Mouse (Mus musculus) CD4-positive helper T cell, adult 2 months (primary cell): ENCODE data around the gene Retreg2.

Experiments
- DNase-seq: peaks from one replicate; pipeline ENCODE4 v3.0.0-alpha.2; 2012; ENCODE audit warnings: low read depth, missing footprints, low spot score

Gene Retreg2

DNA sequence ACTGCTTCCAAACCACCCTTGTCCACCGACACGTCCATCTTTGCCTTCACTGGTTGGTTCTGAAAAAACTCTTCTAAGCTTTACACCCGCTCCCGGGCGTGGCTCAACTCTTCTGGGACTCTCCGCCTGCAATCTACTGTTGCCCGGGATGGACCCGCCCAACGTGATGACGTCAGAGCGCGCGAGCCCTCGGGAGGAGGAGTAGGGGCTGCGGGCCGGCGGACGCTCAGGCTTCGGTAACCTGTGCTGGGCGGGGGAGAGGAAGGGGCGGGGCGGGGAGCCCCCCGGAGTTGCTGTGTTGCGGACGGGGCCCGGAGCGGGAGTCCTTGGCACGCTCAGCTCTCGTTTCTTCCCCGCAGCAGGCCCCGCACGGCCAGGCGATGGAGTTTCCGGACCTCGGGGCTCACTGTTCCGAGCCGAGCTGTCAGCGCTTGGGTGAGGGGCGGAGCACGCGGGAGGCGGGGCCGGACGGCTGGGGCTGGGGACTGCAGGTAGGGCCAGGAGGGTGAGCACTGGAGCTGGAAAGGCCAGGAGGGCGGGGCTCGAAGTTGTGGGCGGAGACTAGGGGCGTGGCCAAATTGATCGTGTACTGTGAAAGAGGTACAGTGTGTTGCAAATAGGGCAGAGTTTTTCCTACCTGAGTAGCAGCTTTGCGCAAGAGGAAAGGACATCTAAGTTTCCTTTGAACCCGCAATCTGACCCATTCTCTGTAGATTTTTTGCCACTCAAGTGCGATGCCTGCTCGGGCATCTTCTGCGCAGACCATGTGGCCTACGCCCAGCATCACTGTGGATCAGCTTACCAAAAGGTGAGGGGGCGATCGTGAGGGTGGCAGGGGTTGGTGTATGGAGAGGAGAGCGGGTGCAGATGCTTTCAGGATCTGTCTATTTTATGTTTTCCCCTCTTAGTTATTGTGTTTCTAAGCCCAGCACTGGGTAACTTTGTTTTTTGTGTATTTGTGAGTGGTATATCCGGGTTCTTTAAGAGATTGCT lies 26.2 kb downstream of the Retreg2 start, which contains the start of gene Zfand2b:
TSS of gene Zfand2b (plus strand) at position 175 of the 993 bp plus-strand sequence.
- peak; percentile 97 for DNase-seq

DNA sequence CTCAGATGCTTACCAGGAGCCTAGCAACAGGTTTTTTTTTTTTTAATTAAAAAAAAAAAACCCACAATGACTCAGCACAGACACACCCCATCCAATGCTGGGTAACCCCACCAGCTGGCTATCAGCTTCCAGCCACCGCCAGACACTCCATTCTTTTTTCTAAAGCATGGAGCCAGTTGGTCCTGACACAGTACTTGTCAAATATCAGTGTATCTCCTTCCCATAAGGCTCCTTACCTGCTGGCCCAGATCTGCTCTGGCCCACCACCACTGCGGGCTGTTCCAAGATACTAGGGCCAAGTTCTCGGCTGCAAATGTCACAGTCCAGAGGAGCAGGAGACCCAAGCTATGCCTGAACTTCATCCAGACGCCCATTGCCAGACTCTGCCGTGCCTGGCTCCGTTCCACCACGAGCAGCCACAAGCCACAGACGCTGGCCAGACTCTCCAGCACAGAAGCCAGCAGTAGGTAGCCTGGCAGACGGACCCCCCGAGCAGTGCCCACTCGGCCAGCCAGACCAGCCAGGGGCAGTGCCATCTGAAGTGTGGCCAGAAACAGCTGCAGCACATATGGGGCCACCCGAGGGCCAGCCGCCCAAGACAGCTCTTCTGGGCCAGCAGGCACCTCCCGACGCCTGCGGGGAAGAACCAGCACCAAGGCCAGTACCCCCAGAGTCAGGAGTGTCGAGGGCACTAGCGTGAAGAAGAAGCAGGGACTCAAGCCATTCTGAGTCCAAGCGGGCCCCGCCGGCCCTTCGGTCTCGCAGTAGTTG lies 36.9 kb downstream of the Retreg2 start:
- DNase-seq, result peak; percentile 33

DNA sequence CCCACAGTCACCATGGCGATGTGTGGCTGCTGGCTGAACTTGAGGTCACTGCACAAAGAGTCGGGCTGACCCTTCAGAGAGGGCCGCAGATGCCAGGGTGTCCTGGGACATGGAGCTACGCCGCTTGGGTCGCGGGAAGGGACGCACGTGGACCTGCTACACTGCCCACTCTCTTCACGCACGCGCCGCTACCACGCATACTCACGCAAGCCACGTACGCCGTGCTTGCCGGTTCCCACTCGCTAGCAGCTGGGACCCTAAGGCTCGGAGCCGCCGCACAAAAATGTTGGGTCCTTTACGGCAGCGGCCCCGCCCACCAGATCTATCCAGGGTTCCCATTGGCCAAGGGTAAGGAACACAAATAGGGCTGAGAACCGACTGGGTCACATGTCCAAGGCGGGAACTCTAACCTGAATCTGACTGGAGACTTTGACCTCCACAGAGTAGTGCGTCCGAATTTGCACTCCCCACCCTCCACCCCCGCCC lies 37.6 kb downstream of the Retreg2 start, which contains the start of gene Abcb6:
TSS of gene Abcb6 (minus strand) at position 288 of the 486 bp plus-strand sequence.
- DNase-seq, result peak; percentile 83

DNA sequence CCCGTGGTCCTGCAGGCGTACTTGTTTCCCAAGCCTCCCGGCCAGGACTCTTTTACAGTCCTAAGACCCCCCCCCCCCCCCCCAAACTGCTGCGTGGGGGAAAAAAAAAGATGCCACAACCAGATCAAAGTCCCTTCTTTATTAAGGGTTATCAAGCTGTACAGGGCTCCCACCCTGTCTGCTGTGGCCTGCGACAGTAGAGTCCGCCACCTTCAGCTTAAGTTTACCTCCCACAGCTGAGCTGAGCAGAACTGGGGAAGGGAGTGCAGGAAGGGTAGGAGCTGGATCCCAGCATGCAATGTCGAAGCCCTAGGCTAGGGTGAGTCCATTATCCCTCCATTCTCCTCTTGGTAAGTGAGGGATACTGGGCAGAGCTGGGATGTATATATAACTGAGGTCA lies 38.2 kb downstream of the Retreg2 start:
- DNase-seq, result no peak

DNA sequence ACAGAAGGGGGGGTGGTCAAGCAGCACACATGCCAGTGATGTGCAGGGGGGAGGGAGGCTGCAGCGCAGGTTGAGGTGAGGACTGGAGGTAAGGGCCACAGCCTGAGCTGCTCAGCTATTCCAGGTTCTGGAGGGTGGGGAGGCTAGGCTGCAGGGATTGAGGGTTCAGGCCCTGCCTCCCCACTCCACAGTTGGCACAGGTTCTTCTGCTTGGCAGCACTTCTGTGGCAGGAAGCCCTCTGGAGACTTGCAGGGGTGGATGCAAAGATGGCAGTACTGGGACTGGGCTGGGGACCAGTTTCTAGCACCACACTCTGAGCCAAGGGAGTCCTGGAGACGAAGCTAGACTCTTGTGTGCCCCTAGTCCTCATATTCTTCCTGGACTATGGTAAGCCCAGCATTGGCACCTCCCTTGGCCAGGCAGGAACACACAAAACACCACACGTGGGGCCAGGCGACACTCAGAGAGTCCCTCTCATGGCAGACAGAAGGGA lies 38.8 kb downstream of the Retreg2 start:
- no peak for DNase-seq

DNA sequence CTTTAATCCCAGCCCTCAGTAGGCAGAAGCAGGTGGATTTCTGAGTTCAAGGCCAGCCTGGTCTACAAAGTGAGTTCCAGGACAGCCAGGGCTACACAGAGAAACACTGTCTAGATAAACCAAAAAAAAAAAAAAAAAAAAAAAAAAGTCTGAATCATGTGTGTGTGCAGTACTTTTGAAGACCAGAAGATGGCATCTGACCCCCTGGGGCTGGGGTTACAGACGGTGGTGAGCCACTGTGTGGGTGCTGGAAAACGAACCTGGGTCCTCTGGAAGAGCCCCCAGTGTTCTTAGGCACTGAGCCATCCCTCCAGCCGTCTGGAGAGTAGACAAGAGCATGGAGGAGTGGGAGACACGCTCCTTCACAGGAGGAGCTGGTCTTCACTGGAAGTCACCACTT lies 39.6 kb downstream of the Retreg2 start:
- DNase-seq, result no peak

DNA sequence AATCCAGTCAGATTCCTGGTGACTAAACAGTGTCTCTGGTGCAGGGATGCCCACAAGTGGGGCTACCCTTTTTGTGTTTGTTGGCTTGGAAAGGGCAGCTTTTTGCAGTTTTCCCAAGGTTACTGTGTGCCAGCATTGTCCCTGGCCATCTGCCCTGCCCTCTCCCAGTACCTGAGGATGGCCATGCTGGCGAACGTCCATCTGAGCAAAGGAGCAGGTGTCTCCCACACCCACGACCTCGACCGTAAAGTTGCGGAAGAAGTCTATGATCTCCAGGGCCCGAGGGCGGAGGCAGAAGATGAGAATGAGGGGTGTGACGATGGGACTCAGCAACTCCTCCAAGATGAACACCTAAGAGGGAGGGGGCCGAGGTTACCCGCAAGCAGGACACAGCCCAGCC lies 42.9 kb downstream of the Retreg2 start:
- DNase-seq, result no peak

DNA sequence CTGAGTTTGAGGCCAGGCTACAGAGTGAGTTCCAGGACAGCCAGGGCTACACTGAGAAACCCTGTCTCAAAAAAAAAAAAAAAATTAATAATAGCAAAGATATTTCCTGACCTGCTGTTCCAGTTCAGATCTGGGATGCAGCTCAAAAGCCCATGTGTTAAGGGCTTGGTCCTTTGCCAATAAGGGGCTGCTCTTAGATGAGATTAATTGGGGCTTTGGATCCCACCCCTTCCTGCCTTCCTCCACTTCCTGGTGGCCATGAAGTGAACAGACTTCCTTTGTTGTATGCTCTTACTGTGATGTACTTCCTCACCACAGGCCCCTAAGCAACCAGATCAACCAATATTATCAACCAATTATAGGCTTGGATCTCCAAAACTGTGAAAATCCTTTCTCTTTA lies 44.5 kb downstream of the Retreg2 start:
- DNase-seq, result no peak

DNA sequence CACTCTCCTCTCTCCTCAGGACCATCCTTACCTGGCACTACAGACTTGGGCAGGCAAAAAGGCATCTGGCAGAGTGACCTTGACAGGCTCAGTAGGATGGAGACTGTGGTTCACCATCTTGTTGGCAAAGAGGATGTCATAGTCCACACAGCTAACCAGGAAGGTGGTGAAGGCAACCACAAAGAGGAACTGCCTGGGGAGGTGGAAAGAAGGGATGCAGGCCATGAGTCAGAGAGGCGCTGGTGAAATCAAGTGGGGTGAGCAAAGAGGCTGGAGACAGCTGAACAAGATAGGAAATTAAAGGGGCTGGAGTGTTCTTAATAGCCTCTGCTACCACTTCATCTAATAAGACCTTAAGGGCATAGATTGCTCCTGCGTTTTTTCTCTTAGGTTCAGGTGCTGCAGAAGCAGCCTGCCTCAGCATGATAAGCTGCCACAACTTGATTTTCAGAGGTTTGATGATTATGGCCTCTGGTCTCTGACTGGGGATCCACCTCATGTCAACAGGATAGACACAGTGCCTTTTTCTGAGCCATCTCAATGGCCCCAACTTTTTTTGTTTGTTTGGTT lies 45.4 kb downstream of the Retreg2 start:
- DNase-seq, result no peak

DNA sequence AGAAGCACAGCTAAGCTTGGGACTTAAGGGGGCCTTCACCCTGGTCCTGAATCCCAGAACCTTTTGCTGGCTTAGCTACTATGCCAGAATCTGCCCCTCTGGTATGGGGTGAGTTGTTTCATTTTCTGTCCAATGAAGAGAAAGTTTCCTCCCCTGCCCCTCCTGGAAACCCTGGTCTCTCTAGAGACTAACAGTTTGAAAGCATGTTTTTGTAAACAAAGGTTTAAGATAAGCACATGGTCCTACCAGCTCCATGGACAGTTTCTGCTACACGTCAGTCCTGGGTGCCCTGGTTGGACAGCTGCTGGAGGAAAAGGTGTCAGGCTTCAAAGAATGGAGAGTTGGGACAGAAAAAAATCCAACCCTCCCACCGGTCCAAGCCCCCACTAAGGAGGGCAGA lies 48.0 kb downstream of the Retreg2 start:
- DNase-seq, result no peak

DNA sequence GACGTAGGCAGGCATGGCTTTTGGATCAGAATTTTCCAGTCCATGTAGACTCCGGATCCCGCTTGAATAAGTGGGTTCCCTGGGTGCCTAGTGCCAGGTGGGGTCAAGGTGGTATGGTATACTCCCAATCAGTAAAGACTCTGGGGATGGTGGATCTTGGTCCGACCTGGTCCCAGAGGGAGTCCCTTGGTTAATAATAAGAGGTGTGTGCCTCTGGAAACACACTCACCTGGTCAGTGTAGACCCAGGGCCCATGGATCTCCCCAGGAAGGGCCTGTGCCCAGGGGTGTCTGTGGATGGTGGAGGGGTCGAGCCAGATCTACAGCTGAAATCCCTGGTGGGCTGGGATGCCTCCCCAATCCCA lies 48.7 kb downstream of the Retreg2 start:
- no peak for DNase-seq

DNA sequence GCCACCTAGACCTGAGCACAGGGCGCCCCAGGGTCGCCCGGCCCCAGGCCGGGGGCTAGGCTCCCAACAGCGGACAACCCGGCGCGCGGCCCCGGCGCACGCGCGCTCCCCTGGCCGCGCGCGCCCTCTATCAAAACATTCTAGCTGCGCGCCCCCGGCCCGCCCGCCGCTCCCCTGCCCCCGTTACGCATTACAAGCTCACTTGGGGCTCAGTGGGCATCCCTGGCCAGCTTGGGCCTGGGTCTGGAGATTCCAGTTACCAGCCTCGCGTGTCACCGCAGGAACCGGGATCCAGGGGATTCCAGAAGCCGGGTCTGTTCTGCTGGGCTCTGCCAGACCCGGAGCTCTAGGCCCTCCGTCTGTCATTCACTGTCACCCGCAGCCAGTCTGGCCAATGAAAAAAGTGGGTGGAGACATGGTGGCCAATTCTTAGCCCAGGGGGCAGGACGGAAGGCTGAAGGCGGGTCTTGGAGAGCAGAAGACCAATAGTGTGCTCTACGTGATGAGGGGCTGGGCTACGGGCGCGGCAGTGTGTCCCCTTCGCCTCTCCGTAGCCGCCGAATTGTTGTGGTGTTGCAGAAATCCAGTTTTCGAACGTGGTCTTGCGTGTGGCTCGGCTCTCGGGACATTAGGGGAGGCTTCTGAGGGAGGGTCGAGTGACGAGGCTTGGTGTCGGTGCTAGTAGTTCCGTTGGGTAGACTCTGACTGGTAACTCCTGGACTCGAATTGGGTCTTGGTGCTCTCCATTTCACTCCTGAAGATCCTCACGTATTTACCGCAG lies 49.2 kb downstream of the Retreg2 start, which contains the start of the genes Ankzf1 and Atg9a:
TSS of gene Ankzf1 (plus strand) at position 530 of the 781 bp plus-strand sequence.
TSS of gene Atg9a (minus strand) at position 575 of the 781 bp plus-strand sequence.
- DNase-seq, result peak; percentile 98

DNA sequence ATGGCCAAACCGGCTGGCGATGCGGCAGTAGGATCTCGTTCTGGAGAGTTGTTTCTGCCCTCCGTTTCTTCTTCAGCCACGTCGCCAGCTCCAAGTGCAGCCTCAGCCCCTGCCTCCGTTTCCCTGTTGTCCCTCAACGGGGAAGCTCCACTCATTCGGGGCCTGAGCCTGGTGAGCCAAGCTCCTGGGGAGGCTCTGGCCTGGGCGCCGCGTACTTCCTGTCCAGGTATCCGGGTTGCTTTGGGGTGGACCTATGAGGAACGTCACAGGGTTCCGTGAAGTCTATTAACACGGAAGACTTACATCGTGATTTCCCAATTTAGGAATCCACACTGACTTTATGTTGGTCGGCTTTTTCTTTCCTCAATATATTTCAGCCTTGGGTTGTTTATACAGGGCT lies 49.9 kb downstream of the Retreg2 start:
- peak; percentile 65 for DNase-seq
